Mouse (Mus musculus): ENCODE data around the gene Tspyl3. TPM values are rescaled to one million over a fixed set of nuclear protein-coding genes. Genes with fewer than 3 reads are reported as not detected.
A peak's percentile ranks its signal among the peaks of the same experiment; 100 is the strongest.

Tspyl3 gene
- polyA plus RNA-seq, 1 experiment from 2014 or later: 4.8 TPM

- peaks cover 17% of the 10 kb centered on the region for H3K4me1 ChIP-seq (ENCODE audit: control insufficient read depth, insufficient read depth, low read length)
- no peak overlapping the region for H3K4me3 ChIP-seq (ENCODE audit: low read depth, low read length)
- ATAC-seq (replicated peaks; ENCODE audit: insufficient number of reproducible peaks, low FRiP score, low TSS enrichment): no peak
- H3K9me3 ChIP-seq (replicated peaks; ENCODE audit: control insufficient read depth, low read length): no peaks in the 10 kb centered on the region
- H3K27ac ChIP-seq (ENCODE audit: low read depth, low read length): no peak overlapping the region
- WGBS (ENCODE audit: insufficient replicate concordance): 53% methylated on average over 12 of the region's 12 CpGs
- H3K36me3 ChIP-seq (ENCODE audit: control insufficient read depth, insufficient read depth, low read length): peaks cover 12% of the 10 kb centered on the region
- H3K27me3 ChIP-seq (ENCODE audit: control insufficient read depth, insufficient read depth, low read length): no peaks in the 10 kb centered on the region
- H3K9ac ChIP-seq (ENCODE audit: low read depth, low read length): 0 out of 2 replicates have a peak overlapping the region, but pooled peaks have one; percentile 22
- H3K4me2 ChIP-seq: no peak overlapping the region; the same call in 1 of the 2 replicates
These were observed 34.0 kb upstream of the Tspyl3 start for GRCm38 (mm10) chr2:153259030-153259863.

GRCm38 (mm10) chr2:153256604-153257003 lies 31.4 kb upstream of the Tspyl3 start:
- no peak for ATAC-seq (replicated peaks; ENCODE audit: insufficient number of reproducible peaks, low FRiP score, low TSS enrichment)
- Histone ChIP-seq H3K36me3 (ENCODE audit: control insufficient read depth, insufficient read depth, low read length) (no peaks in the 10 kb centered on the region), H3K9me3 (replicated peaks; ENCODE audit: control insufficient read depth, low read length) (no peaks in the 10 kb centered on the region), H3K4me1 (ENCODE audit: control insufficient read depth, insufficient read depth, low read length) (peaks cover 17% of the 10 kb centered on the region), H3K27ac (ENCODE audit: low read depth, low read length) (no peak overlapping the region), H3K27me3 (ENCODE audit: control insufficient read depth, insufficient read depth, low read length) (no peaks in the 10 kb centered on the region), H3K9ac (ENCODE audit: low read depth, low read length) (no peak overlapping the region), H3K4me3 (ENCODE audit: low read depth, low read length) (no peak overlapping the region), H3K4me2 (no peak overlapping the region)
- 91% methylated on average over 2 of the region's 2 CpGs for WGBS (ENCODE audit: insufficient replicate concordance)

- WGBS (ENCODE audit: insufficient replicate concordance): 88% methylated on average over 5 of the region's 5 CpGs
- no peak overlapping the region for H3K4me3 ChIP-seq (ENCODE audit: low read depth, low read length)
- no peak for ATAC-seq (replicated peaks; ENCODE audit: insufficient number of reproducible peaks, low FRiP score, low TSS enrichment)
- no peak overlapping the region for H3K4me2 ChIP-seq
- H3K27ac ChIP-seq (ENCODE audit: low read depth, low read length): no peak overlapping the region
- no peaks in the 10 kb centered on the region for H3K27me3 ChIP-seq (ENCODE audit: control insufficient read depth, insufficient read depth, low read length)
- H3K9ac ChIP-seq (ENCODE audit: low read depth, low read length): no peak overlapping the region
- no peaks in the 10 kb centered on the region for H3K9me3 ChIP-seq (replicated peaks; ENCODE audit: control insufficient read depth, low read length)
- no peaks in the 10 kb centered on the region for H3K4me1 ChIP-seq (ENCODE audit: control insufficient read depth, insufficient read depth, low read length)
- H3K36me3 ChIP-seq (ENCODE audit: control insufficient read depth, insufficient read depth, low read length): peaks cover 13% of the 10 kb centered on the region
These were observed 24.5 kb upstream of the Tspyl3 start for GRCm38 (mm10) chr2:153249751-153250150.

GRCm38 (mm10) chr2:153242156-153242555 lies 16.9 kb upstream of the Tspyl3 start:
- Histone ChIP-seq H3K27me3 (ENCODE audit: control insufficient read depth, insufficient read depth, low read length) (no peaks in the 10 kb centered on the region), H3K4me2 (peak overlapping the region; percentile 97), H3K36me3 (ENCODE audit: control insufficient read depth, insufficient read depth, low read length) (peaks cover 3% of the 10 kb centered on the region; the same call in 1 of the 2 replicates), H3K9me3 (replicated peaks; ENCODE audit: control insufficient read depth, low read length) (no peaks in the 10 kb centered on the region), H3K4me1 (ENCODE audit: control insufficient read depth, insufficient read depth, low read length) (peaks cover 33% of the 10 kb centered on the region), H3K4me3 (ENCODE audit: low read depth, low read length) (peak overlapping the region; percentile 99), H3K9ac (ENCODE audit: low read depth, low read length) (peak overlapping the region; percentile 99), H3K27ac (ENCODE audit: low read depth, low read length) (no peak overlapping the region)
- 68% methylated on average over 6 of the region's 6 CpGs for WGBS (ENCODE audit: insufficient replicate concordance)
- no peak for ATAC-seq (replicated peaks; ENCODE audit: insufficient number of reproducible peaks, low FRiP score, low TSS enrichment)

GRCm38 (mm10) chr2:153241250-153242014 lies 16.2 kb upstream of the Tspyl3 start, which contains the start of the genes Plagl2 and Pofut1:
Gene Plagl2 (minus strand): TSS chr2:153241426.
Gene Pofut1 (plus strand): TSS chr2:153241533.
- peak within 1 kb of the TSS; percentile 99 for H3K9ac ChIP-seq (ENCODE audit: low read depth, low read length)
- H3K4me2 ChIP-seq: peak within 1 kb of the TSS; percentile 97
- H3K4me1 ChIP-seq (ENCODE audit: control insufficient read depth, insufficient read depth, low read length): peaks cover 35% of the 10 kb centered on the region
- H3K4me3 ChIP-seq (ENCODE audit: low read depth, low read length): peak within 1 kb of the TSS; percentile 99
- no peaks in the 10 kb centered on the region for H3K9me3 ChIP-seq (replicated peaks; ENCODE audit: control insufficient read depth, low read length)
- no peaks in the 10 kb centered on the region for H3K27me3 ChIP-seq (ENCODE audit: control insufficient read depth, insufficient read depth, low read length)
- H3K36me3 ChIP-seq (ENCODE audit: control insufficient read depth, insufficient read depth, low read length): peaks cover 3% of the 10 kb centered on the region; the same call in 1 of the 2 replicates
- WGBS (ENCODE audit: insufficient replicate concordance): under 1% methylated on average over 56 of the region's 72 CpGs
- ATAC-seq (replicated peaks; ENCODE audit: insufficient number of reproducible peaks, low FRiP score, low TSS enrichment): peak; percentile 98
- H3K27ac ChIP-seq (ENCODE audit: low read depth, low read length): peak within 1 kb of the TSS; percentile 98

- H3K9me3 ChIP-seq (replicated peaks; ENCODE audit: control insufficient read depth, low read length): no peaks in the 10 kb centered on the region
- peak overlapping the region; percentile 97 for H3K4me2 ChIP-seq
- H3K36me3 ChIP-seq (ENCODE audit: control insufficient read depth, insufficient read depth, low read length): peaks cover 3% of the 10 kb centered on the region; the same call in 1 of the 2 replicates
- under 1% methylated on average over 22 of the region's 33 CpGs for WGBS (ENCODE audit: insufficient replicate concordance)
- H3K4me3 ChIP-seq (ENCODE audit: low read depth, low read length): peak overlapping the region; percentile 99
- peak; percentile 75 for ATAC-seq (replicated peaks; ENCODE audit: insufficient number of reproducible peaks, low FRiP score, low TSS enrichment)
- no peaks in the 10 kb centered on the region for H3K27me3 ChIP-seq (ENCODE audit: control insufficient read depth, insufficient read depth, low read length)
- peak overlapping the region; percentile 99 for H3K9ac ChIP-seq (ENCODE audit: low read depth, low read length)
- peaks cover 35% of the 10 kb centered on the region for H3K4me1 ChIP-seq (ENCODE audit: control insufficient read depth, insufficient read depth, low read length)
- peak overlapping the region; percentile 98 for H3K27ac ChIP-seq (ENCODE audit: low read depth, low read length)
These were observed 15.5 kb upstream of the Tspyl3 start for GRCm38 (mm10) chr2:153240701-153241235.

- peak overlapping the region; percentile 98 for H3K27ac ChIP-seq (ENCODE audit: low read depth, low read length)
- H3K4me2 ChIP-seq: peak overlapping the region; percentile 97
- peak overlapping the region; percentile 99 for H3K4me3 ChIP-seq (ENCODE audit: low read depth, low read length)
- H3K27me3 ChIP-seq (ENCODE audit: control insufficient read depth, insufficient read depth, low read length): no peaks in the 10 kb centered on the region
- 5% methylated on average over 18 of the region's 22 CpGs for WGBS (ENCODE audit: insufficient replicate concordance)
- H3K9ac ChIP-seq (ENCODE audit: low read depth, low read length): peak overlapping the region; percentile 99
- no peaks in the 10 kb centered on the region for H3K9me3 ChIP-seq (replicated peaks; ENCODE audit: control insufficient read depth, low read length)
- H3K4me1 ChIP-seq (ENCODE audit: control insufficient read depth, insufficient read depth, low read length): peaks cover 35% of the 10 kb centered on the region
- no peak for ATAC-seq (replicated peaks; ENCODE audit: insufficient number of reproducible peaks, low FRiP score, low TSS enrichment)
- peaks cover 2% of the 10 kb centered on the region; the same call in 1 of the 2 replicates for H3K36me3 ChIP-seq (ENCODE audit: control insufficient read depth, insufficient read depth, low read length)
These were observed 14.7 kb upstream of the Tspyl3 start for GRCm38 (mm10) chr2:153239860-153240480.
